Mouse (Mus musculus) hindbrain, postnatal 0 days (tissue): ENCODE data around the gene Limch1. TPM values are rescaled to one million over a fixed set of nuclear protein-coding genes. Genes with fewer than 3 reads are reported as not detected.
A peak's percentile ranks its signal among the peaks of the same experiment; 100 is the strongest.

Experiments
- ATAC-seq: fragments of 200-750 bp; cut with Nextera tagmentation; 2 replicates; pipeline ENCODE4 v1.8.0; 2017; ENCODE audit warnings: mild to moderate bottlenecking, moderate TSS enrichment, moderate library complexity
- DNase-seq: peaks from one replicate; pipeline ENCODE4 v3.0.0-alpha.2; 2015; ENCODE audit warnings: low spot score
- H3K27ac ChIP-seq: fragments of 300-500 bp; sonication (generic); 2 replicates; pipeline ENCODE4 v1.5.1; 2014; ENCODE audit warnings: mild to moderate bottlenecking
- H3K27me3 ChIP-seq: fragments of 300-500 bp; sonication (generic); 2 replicates; pipeline ENCODE4 v1.6.1; 2014; ENCODE audit warnings: low read length, mixed read lengths; ENCODE audit not compliant: insufficient read depth
- H3K36me3 ChIP-seq: fragments of 300-500 bp; sonication (generic); 2 replicates; pipeline ENCODE4 v1.6.1; 2014; ENCODE audit warnings: low read length, mixed read lengths; ENCODE audit not compliant: insufficient read depth
- H3K4me1 ChIP-seq: fragments of 300-500 bp; sonication (generic); 2 replicates; pipeline ENCODE4 v1.6.1; 2014; ENCODE audit warnings: antibody characterized with exemption, low read length, mixed read lengths; ENCODE audit not compliant: insufficient read depth
- H3K4me2 ChIP-seq: fragments of 300-500 bp; sonication (generic); 2 replicates; pipeline ENCODE4 v1.6.1; 2014; ENCODE audit warnings: low read depth, mild to moderate bottlenecking, low read length, moderate library complexity, mixed read lengths
- H3K4me3 ChIP-seq: fragments of 300-500 bp; sonication (generic); 2 replicates; pipeline ENCODE4 v1.5.1; 2014; ENCODE audit warnings: low read length
- H3K9ac ChIP-seq: fragments of 300-500 bp; sonication (generic); replicated peaks from 2 replicates; pipeline ENCODE4 v1.6.1; 2014; ENCODE audit warnings: mild to moderate bottlenecking, low read length, moderate library complexity, mixed read lengths
- H3K9me3 ChIP-seq: fragments of 300-500 bp; sonication (generic); 2 replicates; pipeline ENCODE4 v1.6.1; 2016; ENCODE audit warnings: low read length, mixed read lengths
- CTCF ChIP-seq: IDR thresholded peaks from 2 replicates; pipeline ENCODE4 v1.5.1; 2016; ENCODE audit warnings: antibody characterized with exemption, control low read depth, low read depth
- WGBS: fragments of 180-500 bp; shearing (Covaris S2); extraction: QIAGEN DNeasy Blood & Tissue Kit; methylation state at CpG from one replicate; pipeline ENCODE4 v1.1.7; 2014; 5-methylcytosine and 5-hydroxymethylcytosine counted together
- microRNA-seq, 2 experiments: library from miRNA; unstranded; fragments of <30 nt; microRNA quantifications; one replicate each; pipeline ENCODE4; 2016
- polyA plus RNA-seq: library from polyadenylated mRNA; unstranded; fragments of >200 nt; fragmentation: Nextera tagmentation; extraction: Ambion mirVana; gene quantifications from 2 replicates; pipeline ENCODE4 v1.2.1, GENCODE M21; 2015
- total RNA-seq: library from RNA; depleted of rRNA; stranded (reverse); fragments of >200 nt; gene quantifications from 2 replicates; pipeline ENCODE4 v1.2.3, GENCODE M21; 2014; rRNA removed

Gene Limch1
- total and polyA plus RNA-seq, 2 experiments from 2014 or later: 50.4 to 72.4 TPM

DNA sequence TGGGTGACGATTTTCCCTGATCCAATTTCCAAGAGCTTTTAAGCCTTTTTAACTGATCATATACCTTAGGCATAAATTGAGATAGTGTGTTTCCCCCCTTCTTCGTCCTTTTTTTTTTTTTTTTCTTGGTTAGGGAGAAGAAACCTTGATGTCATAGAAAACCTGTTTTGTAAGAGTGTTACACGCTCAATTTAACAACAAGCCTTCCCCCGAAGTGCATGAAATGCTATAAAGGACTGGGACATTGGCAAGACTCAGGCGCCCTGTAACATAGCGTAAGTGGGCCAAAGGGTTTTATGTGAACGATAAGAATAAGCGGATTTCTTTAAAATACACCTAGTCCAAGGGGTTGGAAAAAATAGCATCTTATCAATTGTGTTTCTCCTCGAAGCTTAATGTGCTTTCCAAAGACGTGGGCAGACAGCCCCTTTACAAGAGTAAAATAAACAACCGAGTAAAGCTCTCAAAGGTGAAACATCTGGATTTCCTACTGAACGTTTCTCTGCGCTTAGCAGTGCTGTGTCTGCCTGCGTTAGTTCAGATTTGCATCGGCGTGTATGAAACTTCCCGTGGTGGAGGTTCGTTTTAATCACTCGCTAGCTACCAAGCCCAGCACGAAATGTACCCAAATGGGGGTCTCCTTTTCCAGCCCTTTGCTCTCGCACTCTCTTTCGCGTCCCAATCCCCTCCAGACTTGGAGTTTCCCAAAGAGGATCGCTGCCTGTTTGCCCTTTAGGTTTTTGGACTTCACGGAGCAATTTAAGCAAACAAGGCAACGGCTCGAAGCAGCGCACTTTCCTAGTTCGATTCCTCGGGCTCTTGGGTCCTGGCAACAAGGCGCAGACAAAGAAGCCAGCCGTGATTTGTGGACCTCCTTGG, 354.0 kb downstream of the Limch1 start:
- 0 out of 2 replicates have a peak overlapping the region, but pooled peaks have one; percentile 4 for H3K27ac ChIP-seq
- no peak for ATAC-seq
- no peak for TF ChIP-seq CTCF
- H3K4me3 ChIP-seq: no peak overlapping the region
- no peaks in the 10 kb centered on the region for H3K36me3 ChIP-seq
- under 1% methylated on average over 32 of the region's 32 CpGs for WGBS
- no peaks in the 10 kb centered on the region for H3K4me1 ChIP-seq
- H3K9ac ChIP-seq: no peak overlapping the region
- peak; percentile 18 for DNase-seq
- H3K9me3 ChIP-seq: no peaks in the 10 kb centered on the region
- H3K4me2 ChIP-seq: no peak overlapping the region
- H3K27me3 ChIP-seq: peaks cover 82% of the 10 kb centered on the region

DNA sequence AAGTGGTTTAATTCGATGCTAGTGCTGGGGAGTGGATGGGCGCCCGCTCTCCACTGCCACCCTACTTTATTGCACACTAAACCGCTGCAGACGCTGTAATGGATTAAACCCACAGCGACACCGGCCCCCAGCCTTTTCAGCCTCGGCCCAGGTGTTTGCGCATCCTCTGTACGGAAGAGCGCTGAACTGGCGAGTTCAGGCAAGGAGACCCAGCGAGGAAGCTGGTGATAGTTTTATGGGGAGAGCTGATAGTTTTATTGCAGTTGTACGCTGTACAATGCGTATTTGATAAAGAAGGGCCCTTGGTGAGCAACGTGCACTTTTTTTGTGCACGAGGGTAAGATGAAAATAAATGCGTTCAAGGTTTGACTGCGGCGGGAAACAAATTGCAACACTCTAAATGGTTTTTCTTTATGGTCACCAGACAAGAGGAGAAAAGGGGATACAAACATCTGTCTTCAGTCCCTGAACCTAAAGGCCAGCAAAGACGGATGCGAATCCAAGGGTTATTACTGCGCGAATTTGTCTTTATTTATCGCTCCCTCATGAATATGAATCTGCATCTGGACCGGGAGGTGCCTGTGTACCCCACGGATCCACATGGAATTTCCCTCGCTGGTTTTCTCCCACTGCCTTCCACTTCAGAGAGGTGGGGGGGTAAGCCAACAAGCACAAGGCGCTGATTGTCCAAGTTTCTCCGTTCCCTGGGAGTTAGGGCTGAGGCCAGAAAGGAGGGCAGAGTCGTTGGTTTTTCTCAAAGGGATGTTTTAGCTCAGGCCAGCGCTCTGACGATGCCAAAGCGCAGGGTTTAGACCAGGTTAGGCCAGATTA, 355.2 kb downstream of the Limch1 start:
- H3K27ac ChIP-seq: no peak overlapping the region

DNA sequence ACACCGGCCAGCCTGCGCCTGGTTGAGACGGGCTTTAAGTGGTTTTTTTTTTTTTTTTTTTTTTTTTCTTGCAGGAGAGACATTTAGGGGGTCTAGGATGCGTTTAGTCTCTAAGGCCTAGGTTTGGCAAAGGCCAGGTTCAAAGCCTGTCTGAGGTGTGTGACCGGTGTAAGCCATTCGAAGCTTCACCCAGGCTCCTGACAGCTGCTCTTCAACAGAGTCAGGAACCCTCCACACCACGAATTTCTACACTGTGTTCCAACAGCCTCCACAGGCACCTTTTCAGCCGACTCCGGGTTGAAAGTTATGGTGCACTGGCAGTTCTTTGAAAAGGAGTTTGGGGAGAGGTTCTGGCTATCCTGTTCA, 355.8 kb downstream of the Limch1 start:
- 4% methylated on average over 9 of the region's 9 CpGs for WGBS
- peak; percentile 46; the same call in 1 of the 2 replicates for ATAC-seq
- H3K4me1 ChIP-seq: no peaks in the 10 kb centered on the region

More for the DNA sequence above, 355.2 kb downstream of the Limch1 start:
- Histone ChIP-seq H3K9me3 (no peaks in the 10 kb centered on the region), H3K27me3 (peaks cover 75% of the 10 kb centered on the region), H3K9ac (no peak overlapping the region), H3K36me3 (no peaks in the 10 kb centered on the region), H3K4me1 (no peaks in the 10 kb centered on the region), H3K4me3 (no peak overlapping the region), H3K4me2 (no peak overlapping the region)
- DNase-seq (no peak), ATAC-seq (no peak)
- 2% methylated on average over 34 of the region's 34 CpGs for WGBS
- no peak for TF ChIP-seq CTCF

DNA sequence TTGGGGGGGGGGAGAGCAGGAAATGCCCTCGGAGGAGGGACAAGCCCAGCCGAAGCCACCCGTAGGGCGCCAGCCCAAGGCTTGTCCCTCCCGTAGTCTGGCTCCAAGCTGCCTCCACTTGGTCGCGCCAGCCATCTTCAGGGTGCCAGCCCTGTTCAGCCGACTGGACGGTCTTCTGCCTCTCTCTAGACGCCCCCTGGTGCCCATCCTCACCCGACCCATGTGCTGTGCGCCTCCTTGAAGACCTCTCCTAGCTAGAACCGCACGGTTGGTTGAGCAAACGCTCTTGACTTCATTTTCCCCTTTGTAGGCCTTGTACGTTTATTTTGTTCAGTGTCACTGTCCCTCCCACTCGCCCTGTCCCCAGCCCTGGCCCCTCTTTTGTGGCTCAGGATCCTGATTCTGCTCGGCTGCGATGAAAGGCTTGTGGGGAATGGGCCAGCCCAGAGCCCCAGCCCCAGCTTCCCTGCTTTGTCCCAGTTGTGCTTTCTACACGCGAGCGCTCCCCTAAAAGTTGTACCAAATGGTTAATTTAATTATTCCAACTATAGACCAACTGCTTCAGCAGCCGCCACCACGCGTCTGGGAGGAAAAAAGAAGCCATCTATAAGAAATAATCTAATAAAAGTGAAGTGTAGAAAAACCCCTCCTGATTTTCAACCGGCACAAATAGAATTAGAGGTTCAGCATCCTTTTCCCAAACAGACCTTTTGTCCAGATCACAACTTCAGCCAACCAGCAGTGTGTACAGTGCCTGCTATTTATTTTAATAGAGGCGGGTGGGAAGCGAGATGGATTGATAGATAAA, 356.4 kb downstream of the Limch1 start:
- Histone ChIP-seq H3K9me3 (no peaks in the 10 kb centered on the region), H3K9ac (no peak overlapping the region), H3K27me3 (peaks cover 69% of the 10 kb centered on the region), H3K27ac (no peak overlapping the region), H3K4me1 (no peaks in the 10 kb centered on the region), H3K4me3 (no peak overlapping the region), H3K36me3 (no peaks in the 10 kb centered on the region), H3K4me2 (no peak overlapping the region)
- ATAC-seq (peak; percentile 79), DNase-seq (peak; percentile 58)
- 3% methylated on average over 28 of the region's 28 CpGs for WGBS
- TF ChIP-seq CTCF: peak; percentile 54

More for the DNA sequence above, 355.8 kb downstream of the Limch1 start:
- Histone ChIP-seq H3K4me2 (no peak overlapping the region), H3K4me3 (no peak overlapping the region), H3K27me3 (peaks cover 70% of the 10 kb centered on the region), H3K9ac (no peak overlapping the region), H3K9me3 (no peaks in the 10 kb centered on the region), H3K27ac (no peak overlapping the region), H3K36me3 (no peaks in the 10 kb centered on the region)
- no peak for TF ChIP-seq CTCF
- no peak for DNase-seq

DNA sequence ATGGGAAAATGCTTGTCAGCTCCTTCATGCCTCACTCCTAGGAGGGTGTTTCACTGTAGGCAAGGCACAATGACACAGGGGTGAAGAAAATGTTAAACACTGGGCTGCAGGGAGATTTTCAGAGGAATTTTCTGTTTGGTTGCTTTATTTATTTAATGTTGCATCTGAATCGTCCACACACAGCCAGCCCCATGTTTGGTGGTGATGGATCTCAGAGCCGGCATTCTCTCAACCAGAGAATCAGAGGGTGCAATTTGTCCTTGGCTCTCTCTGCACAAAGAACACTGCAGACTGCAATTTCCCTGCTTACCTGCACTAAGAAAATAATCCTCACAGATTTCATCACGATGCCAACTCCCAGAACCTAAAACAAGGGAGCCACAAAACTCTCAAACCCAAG, 357.4 kb downstream of the Limch1 start:
- Histone ChIP-seq H3K4me1 (no peaks in the 10 kb centered on the region), H3K27me3 (peaks cover 59% of the 10 kb centered on the region), H3K4me3 (no peak overlapping the region), H3K9ac (no peak overlapping the region), H3K9me3 (no peaks in the 10 kb centered on the region), H3K27ac (no peak overlapping the region), H3K36me3 (no peaks in the 10 kb centered on the region), H3K4me2 (no peak overlapping the region)
- no peak for TF ChIP-seq CTCF
- 2% methylated on average over 3 of the region's 3 CpGs for WGBS
- ATAC-seq (no peak), DNase-seq (no peak)

DNA sequence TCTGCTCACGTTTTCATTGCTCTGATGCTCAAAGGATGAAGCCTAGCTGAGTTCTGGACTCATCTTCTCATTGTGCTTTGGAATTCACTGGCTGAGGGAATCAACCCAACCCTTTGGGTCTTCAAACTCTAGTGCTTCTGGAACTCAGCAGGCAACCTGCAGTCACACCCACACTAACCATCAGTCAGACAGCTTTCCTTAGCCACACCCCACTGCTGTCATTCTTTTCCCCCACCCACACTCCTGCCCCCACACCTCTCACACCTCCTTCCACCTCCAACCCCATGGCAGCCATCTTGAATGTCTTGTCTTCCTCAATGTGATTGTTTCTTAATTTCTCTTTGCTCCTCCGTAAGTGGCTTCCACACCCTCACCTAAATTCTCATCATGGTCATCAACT, 360.6 kb downstream of the Limch1 start:
- no peak for TF ChIP-seq CTCF
- no peak overlapping the region for H3K4me2 ChIP-seq
- H3K9ac ChIP-seq: no peak overlapping the region
- peaks cover 38% of the 10 kb centered on the region for H3K27me3 ChIP-seq
- no peak overlapping the region for H3K27ac ChIP-seq
- ATAC-seq (no peak), DNase-seq (no peak)
- H3K9me3 ChIP-seq: no peaks in the 10 kb centered on the region
- 89% methylated on average over 2 of the region's 2 CpGs for WGBS
- no peak overlapping the region for H3K4me3 ChIP-seq
- no peaks in the 10 kb centered on the region for H3K4me1 ChIP-seq
- H3K36me3 ChIP-seq: no peaks in the 10 kb centered on the region

Small RNAs within 50 kb of the gene (microRNA-seq; reads per million reads assigned to microRNA genes)
- gene Gm23841: 0 reads per million in 2 experiments

Other genes starting within 250 kb of the Limch1 start
- gene Apbb2, start 127.0 kb upstream of the Limch1 start, total RNA-seq: 66.0 and 76.9 TPM in 2 replicates
- 67.9 and 72.1 TPM in 2 replicates for gene Apbb2, start 127.0 kb upstream of the Limch1 start, polyA plus RNA-seq
- 1,561 and 1,591 TPM in 2 replicates for gene Uchl1, start 69.7 kb upstream of the Limch1 start, total RNA-seq
- gene Uchl1, start 69.7 kb upstream of the Limch1 start, polyA plus RNA-seq: 1,671 and 1,715 TPM in 2 replicates